Mouse (Mus musculus): ENCODE measurements at regions not wholly inside any gene's neighbourhood (a gene's known extent, or its start where the extent isn't known, plus 50 kb on each side); places are given as distances from the start of the nearest gene placed in this dataset.

DNA sequence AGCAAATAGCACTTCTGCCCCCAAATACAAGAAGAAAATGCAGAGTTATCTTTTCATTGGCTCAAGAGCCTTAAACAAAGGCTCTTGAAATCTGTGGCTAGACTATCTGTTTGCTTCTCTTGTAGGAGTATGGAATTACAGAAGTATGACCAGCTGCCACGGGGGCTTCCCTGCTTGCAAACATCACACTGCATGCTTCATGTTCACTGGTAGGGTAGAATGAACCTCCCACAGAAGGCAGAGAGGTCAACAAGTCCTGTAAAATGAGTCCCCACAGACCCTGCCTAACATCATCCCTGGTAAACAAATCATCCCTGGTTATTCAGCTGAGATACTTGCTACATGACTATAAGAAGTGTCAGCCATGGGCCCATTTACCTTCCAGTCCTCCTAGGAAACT lies 178.9 kb downstream of the Usp46 start:
- no peak for ATAC-seq (ENCODE audit: insufficient read depth, low read depth)
- 55% methylated on average over 1 of the region's 1 CpGs for WGBS

DNA sequence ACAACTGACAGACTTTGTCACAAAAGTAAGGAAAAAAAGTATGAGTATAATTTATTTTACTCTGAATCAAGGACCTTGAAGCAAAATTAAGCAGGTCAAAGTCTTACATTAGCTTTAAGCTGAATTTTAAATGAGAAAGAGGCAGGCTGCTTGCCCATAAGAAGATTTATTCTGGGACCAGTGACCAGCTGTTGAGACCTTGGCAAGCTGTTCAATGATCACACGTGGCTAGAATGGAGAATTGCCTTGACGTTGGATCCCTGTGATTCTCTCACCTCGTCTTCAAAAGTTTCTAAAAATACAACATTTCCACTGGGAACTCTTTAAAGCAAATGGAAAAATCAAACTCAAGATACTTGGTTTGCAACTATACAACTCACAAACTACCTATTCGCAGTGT lies 177.3 kb downstream of the Usp46 start:
- H3K27me3 ChIP-seq (ENCODE audit: control insufficient read depth, insufficient read depth, low read length) = no peaks in the 10 kb centered on the region
- H3K36me3 ChIP-seq (replicated peaks; ENCODE audit: control insufficient read depth, insufficient read depth, low read length) = no peaks in the 10 kb centered on the region
- no peak overlapping the region for H3K4me3 ChIP-seq (ENCODE audit: low read depth, low read length)
- no peaks in the 10 kb centered on the region for H3K4me1 ChIP-seq (ENCODE audit: control insufficient read depth, insufficient read depth)
- no peak overlapping the region for H3K27ac ChIP-seq (ENCODE audit: low read depth)
- H3K9ac ChIP-seq (replicated peaks; ENCODE audit: low read depth, low read length) = no peak overlapping the region
- no peak for TF ChIP-seq CTCF (IDR thresholded peaks at IDR 0.05; ENCODE audit: low read depth)
- TF ChIP-seq EP300 (IDR thresholded peaks at IDR 0.05; ENCODE audit: low read depth) = no peak
- DNase-seq (ENCODE audit: low spot score) (no peak), ATAC-seq (ENCODE audit: insufficient read depth, low read depth) (no peak)
- H3K9me3 ChIP-seq (replicated peaks; ENCODE audit: control insufficient read depth, low read length) = no peaks in the 10 kb centered on the region
- H3K4me2 ChIP-seq (ENCODE audit: low read depth, low read length) = no peak overlapping the region
- WGBS = 41% methylated on average over 4 of the region's 4 CpGs

More for the DNA sequence above, 178.9 kb downstream of the Usp46 start:
- Histone ChIP-seq H3K27ac (ENCODE audit: low read depth) (no peak overlapping the region), H3K36me3 (replicated peaks; ENCODE audit: control insufficient read depth, insufficient read depth, low read length) (no peaks in the 10 kb centered on the region), H3K4me2 (ENCODE audit: low read depth, low read length) (no peak overlapping the region), H3K9ac (replicated peaks; ENCODE audit: low read depth, low read length) (no peak overlapping the region), H3K27me3 (ENCODE audit: control insufficient read depth, insufficient read depth, low read length) (no peaks in the 10 kb centered on the region), H3K4me1 (ENCODE audit: control insufficient read depth, insufficient read depth) (no peaks in the 10 kb centered on the region), H3K9me3 (replicated peaks; ENCODE audit: control insufficient read depth, low read length) (no peaks in the 10 kb centered on the region), H3K4me3 (ENCODE audit: low read depth, low read length) (no peak overlapping the region)
- DNase-seq (ENCODE audit: low spot score) = no peak
- TF ChIP-seq CTCF (IDR thresholded peaks at IDR 0.05; ENCODE audit: low read depth) (no peak), EP300 (IDR thresholded peaks at IDR 0.05; ENCODE audit: low read depth) (no peak)

DNA sequence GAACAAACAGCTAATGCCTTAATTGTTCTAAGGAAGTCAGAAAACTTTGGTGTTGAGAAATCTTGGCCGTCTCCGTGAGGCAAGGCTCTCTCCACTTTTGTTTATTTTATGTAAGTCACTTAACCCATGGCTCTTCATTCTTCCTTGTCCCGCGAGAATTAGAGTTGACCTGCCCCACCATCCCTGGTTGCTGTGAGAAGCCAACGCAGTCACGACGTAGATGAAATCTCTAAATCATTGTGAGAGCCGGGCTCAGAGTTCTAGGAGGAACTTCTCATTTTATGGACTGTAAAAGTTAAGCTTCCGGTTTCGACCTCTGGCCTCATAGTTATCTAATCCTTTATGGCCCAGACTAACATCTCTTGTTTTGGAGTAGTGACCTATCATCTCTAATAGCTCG lies 176.6 kb downstream of the Usp46 start:
- H3K4me1 ChIP-seq (ENCODE audit: control insufficient read depth, insufficient read depth) = no peaks in the 10 kb centered on the region
- TF ChIP-seq EP300 (IDR thresholded peaks at IDR 0.05; ENCODE audit: low read depth) (no peak), CTCF (IDR thresholded peaks at IDR 0.05; ENCODE audit: low read depth) (no peak)
- no peak for DNase-seq (ENCODE audit: low spot score)
- no peaks in the 10 kb centered on the region for H3K9me3 ChIP-seq (replicated peaks; ENCODE audit: control insufficient read depth, low read length)
- H3K36me3 ChIP-seq (replicated peaks; ENCODE audit: control insufficient read depth, insufficient read depth, low read length) = no peaks in the 10 kb centered on the region
- H3K4me3 ChIP-seq (ENCODE audit: low read depth, low read length) = no peak overlapping the region
- H3K27me3 ChIP-seq (ENCODE audit: control insufficient read depth, insufficient read depth, low read length) = no peaks in the 10 kb centered on the region
- H3K9ac ChIP-seq (replicated peaks; ENCODE audit: low read depth, low read length) = no peak overlapping the region
- no peak overlapping the region for H3K27ac ChIP-seq (ENCODE audit: low read depth)
- ATAC-seq (ENCODE audit: insufficient read depth, low read depth) = no peak
- WGBS = 81% methylated on average over 11 of the region's 11 CpGs
- H3K4me2 ChIP-seq (ENCODE audit: low read depth, low read length) = no peak overlapping the region

DNA sequence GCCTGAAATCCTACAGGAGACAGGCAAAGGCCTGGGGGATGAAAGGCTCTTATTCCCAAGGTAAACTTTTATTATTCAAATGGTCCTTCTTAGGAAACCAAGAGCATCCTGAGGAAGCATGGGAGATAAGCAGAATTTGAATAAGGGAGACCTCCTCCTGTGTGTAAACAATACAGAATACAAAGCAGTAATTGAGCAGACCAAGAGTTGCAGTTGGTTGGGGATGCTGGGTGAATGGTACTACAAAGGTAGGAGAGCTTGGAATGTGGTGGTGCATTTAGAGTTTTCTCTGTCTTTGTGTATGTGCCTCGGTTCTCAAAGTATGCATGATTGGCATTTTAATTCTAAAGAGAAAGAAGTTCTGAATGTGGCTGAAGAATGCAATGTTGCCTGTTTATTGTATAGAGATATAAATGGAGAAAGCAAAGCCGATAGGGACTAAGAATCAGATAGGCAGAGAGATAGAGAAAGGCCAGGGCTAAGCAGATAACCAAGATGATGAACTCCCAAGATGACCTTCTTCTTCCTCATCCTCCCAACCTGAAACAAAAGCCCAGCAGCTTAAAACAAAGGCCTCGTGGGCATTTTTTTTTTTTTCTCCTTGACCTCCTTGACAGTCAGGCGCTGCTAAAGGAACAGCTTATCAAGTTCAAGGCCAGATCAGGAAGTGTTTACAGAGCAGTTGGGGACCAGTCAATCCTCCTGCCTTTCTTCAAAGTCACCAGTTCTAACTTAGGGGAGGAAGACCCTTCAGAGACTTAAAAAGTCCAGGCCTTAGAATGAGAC lies 175.6 kb downstream of the Usp46 start:
- ATAC-seq (ENCODE audit: insufficient read depth, low read depth) (no peak), DNase-seq (ENCODE audit: low spot score) (no peak)
- Histone ChIP-seq H3K4me1 (ENCODE audit: control insufficient read depth, insufficient read depth) (no peaks in the 10 kb centered on the region), H3K27me3 (ENCODE audit: control insufficient read depth, insufficient read depth, low read length) (no peaks in the 10 kb centered on the region), H3K4me2 (ENCODE audit: low read depth, low read length) (no peak overlapping the region), H3K9ac (replicated peaks; ENCODE audit: low read depth, low read length) (no peak overlapping the region), H3K27ac (ENCODE audit: low read depth) (no peak overlapping the region), H3K36me3 (replicated peaks; ENCODE audit: control insufficient read depth, insufficient read depth, low read length) (no peaks in the 10 kb centered on the region), H3K4me3 (ENCODE audit: low read depth, low read length) (no peak overlapping the region), H3K9me3 (replicated peaks; ENCODE audit: control insufficient read depth, low read length) (no peaks in the 10 kb centered on the region)
- no peak for TF ChIP-seq CTCF (IDR thresholded peaks at IDR 0.05; ENCODE audit: low read depth)
- no peak for TF ChIP-seq EP300 (IDR thresholded peaks at IDR 0.05; ENCODE audit: low read depth)
- WGBS = 46% methylated on average over 4 of the region's 4 CpGs

DNA sequence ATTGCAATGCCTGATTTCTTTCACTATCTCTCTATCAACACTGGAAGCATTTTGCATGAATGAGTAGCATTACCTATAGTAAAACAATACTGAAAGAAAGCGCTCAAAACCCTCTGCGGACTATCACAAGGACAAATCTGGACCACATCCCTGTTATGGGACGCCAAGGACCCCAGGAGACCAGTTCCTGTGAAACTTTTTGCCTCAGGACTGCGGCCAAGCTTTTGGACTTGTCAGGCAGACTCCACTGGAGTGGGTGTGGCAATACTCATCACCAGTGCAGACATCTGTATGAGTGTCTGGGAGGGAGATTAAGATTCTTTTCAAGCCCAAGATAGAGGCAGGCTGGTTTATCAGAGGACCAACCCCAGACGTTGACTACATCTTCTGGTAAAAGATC lies 173.0 kb downstream of the Usp46 start:
- ATAC-seq (ENCODE audit: insufficient read depth, low read depth) (no peak), DNase-seq (ENCODE audit: low spot score) (no peak)
- Histone ChIP-seq H3K9me3 (replicated peaks; ENCODE audit: control insufficient read depth, low read length) (no peaks in the 10 kb centered on the region), H3K27me3 (ENCODE audit: control insufficient read depth, insufficient read depth, low read length) (no peaks in the 10 kb centered on the region), H3K27ac (ENCODE audit: low read depth) (no peak overlapping the region), H3K4me2 (ENCODE audit: low read depth, low read length) (no peak overlapping the region), H3K36me3 (replicated peaks; ENCODE audit: control insufficient read depth, insufficient read depth, low read length) (no peaks in the 10 kb centered on the region), H3K4me1 (ENCODE audit: control insufficient read depth, insufficient read depth) (no peaks in the 10 kb centered on the region), H3K4me3 (ENCODE audit: low read depth, low read length) (no peak overlapping the region), H3K9ac (replicated peaks; ENCODE audit: low read depth, low read length) (no peak overlapping the region)
- no peak for TF ChIP-seq CTCF (IDR thresholded peaks at IDR 0.05; ENCODE audit: low read depth)
- TF ChIP-seq EP300 (IDR thresholded peaks at IDR 0.05; ENCODE audit: low read depth) = no peak
- WGBS = 76% methylated on average over 5 of the region's 5 CpGs

DNA sequence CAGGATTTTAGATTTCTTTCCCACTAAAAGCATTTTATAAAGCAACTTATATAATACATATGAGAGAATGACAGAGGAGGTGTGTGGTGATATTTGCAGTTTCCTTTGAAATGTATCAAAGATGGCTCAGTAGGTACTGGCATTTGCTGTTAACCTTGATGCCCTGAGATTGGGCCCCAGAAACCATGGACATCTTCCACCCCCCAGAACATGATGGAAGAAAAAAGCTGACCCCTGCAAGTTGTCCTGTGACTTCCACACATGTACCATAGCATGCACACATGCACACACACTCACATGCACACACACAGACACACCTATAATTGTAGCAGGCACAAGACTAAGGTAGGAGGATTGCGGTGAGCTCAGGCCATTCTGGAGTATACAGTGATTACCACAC lies 171.4 kb downstream of the Usp46 start:
- no peaks in the 10 kb centered on the region for H3K27me3 ChIP-seq (ENCODE audit: control insufficient read depth, insufficient read depth, low read length)
- no peaks in the 10 kb centered on the region for H3K4me1 ChIP-seq (ENCODE audit: control insufficient read depth, insufficient read depth)
- TF ChIP-seq CTCF (IDR thresholded peaks at IDR 0.05; ENCODE audit: low read depth) = no peak
- no peak for TF ChIP-seq EP300 (IDR thresholded peaks at IDR 0.05; ENCODE audit: low read depth)
- no peaks in the 10 kb centered on the region for H3K9me3 ChIP-seq (replicated peaks; ENCODE audit: control insufficient read depth, low read length)
- DNase-seq (ENCODE audit: low spot score) (no peak), ATAC-seq (ENCODE audit: insufficient read depth, low read depth) (no peak)
- no peak overlapping the region for H3K4me3 ChIP-seq (ENCODE audit: low read depth, low read length)
- WGBS = 96% methylated on average over 1 of the region's 1 CpGs
- no peak overlapping the region for H3K27ac ChIP-seq (ENCODE audit: low read depth)
- no peak overlapping the region for H3K4me2 ChIP-seq (ENCODE audit: low read depth, low read length)
- no peaks in the 10 kb centered on the region for H3K36me3 ChIP-seq (replicated peaks; ENCODE audit: control insufficient read depth, insufficient read depth, low read length)
- no peak overlapping the region for H3K9ac ChIP-seq (replicated peaks; ENCODE audit: low read depth, low read length)
